Mouse (Mus musculus) left cerebral cortex, adult 2 months (tissue): ENCODE measurements around the gene Sh3bgrl3. TPM values are rescaled to one million over a fixed set of nuclear protein-coding genes. Genes with fewer than 3 reads are reported as not detected.
"Not testable (repeated sequence)": the region's sequence is repeated elsewhere in the genome, so short reads cannot be mapped to it uniquely, and the experiment has no call there.

Source experiments
- DNase-seq, 2 experiments: peaks; one replicate each; pipeline ENCODE4 v3.0.0; 2021 to 2022; ENCODE audit warnings: low spot score in 2 of 2, mixed read lengths in 1 of 2; ENCODE audit errors: extremely low spot score in 1 of 2
- H3K27ac ChIP-seq: fragments of 200-600 bp; 2 replicates; pipeline ENCODE4 v1.8.1; 2022
- H3K4me3 ChIP-seq: fragments of 200-600 bp; 2 replicates; pipeline ENCODE4 v1.8.1; 2022
- CTCF ChIP-seq: fragments of 200-600 bp; IDR thresholded peaks from 2 replicates; pipeline ENCODE4 v1.8.1; 2022; ENCODE audit warnings: antibody characterized with exemption, mild to moderate bottlenecking, moderate library complexity
- intact Hi-C: fragments of 180-260 bp; cut with DNase I; formaldehyde crosslinking; loops from one replicate; pipeline ENCODE4 v1.15.1; 2025
- total RNA-seq, 2 experiments: library from RNA; stranded (reverse); gene quantifications; 2 replicates each; pipeline ENCODE4 v1.2.3; 2021

Gene Sh3bgrl3
- total RNA-seq, 2 experiments from 2014 or later, result 185 to 191 TPM

GRCm38 (mm10) chr4:134154354-134154753, 25.8 kb upstream of the Sh3bgrl3 start:
- intact Hi-C loops, result no loop called here

GRCm38 (mm10) chr4:134153656-134154055, 25.1 kb upstream of the Sh3bgrl3 start:
- no peak for TF ChIP-seq CTCF
- Histone ChIP-seq H3K4me3 (no peak overlapping the region), H3K27ac (no peak overlapping the region)
- intact Hi-C loops, result no loop called here
- DNase-seq, result no peak

More at GRCm38 (mm10) chr4:134154354-134154753, 25.8 kb upstream of the Sh3bgrl3 start:
- H3K27ac ChIP-seq, result no peak overlapping the region
- DNase-seq, result no peak
- H3K4me3 ChIP-seq, result no peak overlapping the region
- TF ChIP-seq CTCF, result no peak

GRCm38 (mm10) chr4:134152112-134152511, 23.5 kb upstream of the Sh3bgrl3 start:
- no peak for DNase-seq
- TF ChIP-seq CTCF, result no peak
- intact Hi-C loops, result no loop called here
- Histone ChIP-seq H3K4me3 (no peak overlapping the region), H3K27ac (no peak overlapping the region)

GRCm38 (mm10) chr4:134149389-134149788, 20.8 kb upstream of the Sh3bgrl3 start:
- DNase-seq, result no peak
- intact Hi-C loops, result no loop called here
- H3K27ac ChIP-seq, result no peak overlapping the region
- TF ChIP-seq CTCF, result no peak
- no peak overlapping the region for H3K4me3 ChIP-seq

GRCm38 (mm10) chr4:134144297-134144696, 15.7 kb upstream of the Sh3bgrl3 start:
- intact Hi-C loops, H3K4me3 ChIP-seq, DNase-seq, H3K27ac ChIP-seq: not testable (repeated sequence)

GRCm38 (mm10) chr4:134138857-134139256, 10.3 kb upstream of the Sh3bgrl3 start:
- peak; percentile 2 for TF ChIP-seq CTCF
- Histone ChIP-seq H3K4me3 (no peak overlapping the region), H3K27ac (no peak overlapping the region)
- intact Hi-C loops, result no loop called here
- DNase-seq, result no peak

GRCm38 (mm10) chr4:134136280-134136926, 7.8 kb upstream of the Sh3bgrl3 start:
- Histone ChIP-seq H3K27ac (no peak overlapping the region), H3K4me3 (no peak overlapping the region)
- intact Hi-C loops, result no loop called here
- DNase-seq, result no peak
- TF ChIP-seq CTCF, result no peak

- no peak overlapping the region for H3K4me3 ChIP-seq
- intact Hi-C loops, result no loop called here
- H3K27ac ChIP-seq, result no peak overlapping the region
- no peak for DNase-seq
- TF ChIP-seq CTCF, result no peak
Measured at GRCm38 (mm10) chr4:134132519-134133095, 4.0 kb upstream of the Sh3bgrl3 start.

- no peak for DNase-seq
- H3K27ac ChIP-seq, result no peak overlapping the region
- TF ChIP-seq CTCF, result no peak
- no peak overlapping the region for H3K4me3 ChIP-seq
- intact Hi-C loops, result no loop called here
Measured at GRCm38 (mm10) chr4:134132117-134132516, 3.5 kb upstream of the Sh3bgrl3 start.

GRCm38 (mm10) chr4:134129482-134129881, 893 bp upstream of the Sh3bgrl3 start:
- peak in 1 of 2 experiments; percentile 25 for DNase-seq
- intact Hi-C loops, result no loop called here
- no peak for TF ChIP-seq CTCF
- Histone ChIP-seq H3K27ac (peak overlapping the region; percentile 94), H3K4me3 (peak overlapping the region; percentile 89)

- Histone ChIP-seq H3K4me3 (peak overlapping the region; percentile 89), H3K27ac (peak overlapping the region; percentile 94)
- intact Hi-C loops, result no loop called here
- no peak for TF ChIP-seq CTCF
- no peak for DNase-seq
Measured at GRCm38 (mm10) chr4:134128983-134129362, 384 bp upstream of the Sh3bgrl3 start.

GRCm38 (mm10) chr4:134127793-134128192, 796 bp downstream of the Sh3bgrl3 start:
- intact Hi-C loops, result no loop called here
- Histone ChIP-seq H3K27ac (peak overlapping the region; percentile 94), H3K4me3 (peak overlapping the region; percentile 89)
- no peak for TF ChIP-seq CTCF
- DNase-seq, result peak in 1 of 2 experiments; percentile 19

- peak; percentile 69 to 70 for DNase-seq
- H3K27ac ChIP-seq, result peak overlapping the region; percentile 94
- peak overlapping the region; percentile 89 for H3K4me3 ChIP-seq
- TF ChIP-seq CTCF, result no peak
- intact Hi-C loops, result no loop called here
Measured at GRCm38 (mm10) chr4:134127121-134127455, 1.5 kb downstream of the Sh3bgrl3 start.
